Mouse (Mus musculus) olfactory bulb, adult 2 months (tissue): Measurements from ENCODE around the gene Ston2. TPM values are rescaled to one million over a fixed set of nuclear protein-coding genes. Genes with fewer than 3 reads are reported as not detected.
"Not testable (repeated sequence)": the region's sequence is repeated elsewhere in the genome, so short reads cannot be mapped to it uniquely, and the experiment has no call there.

Experiments used
- H3K27ac ChIP-seq: fragments of 200-500 bp; 2 replicates; pipeline ENCODE4 v1.5.1; 2012; ENCODE audit warnings: low read depth, low read length; ENCODE audit not compliant: insufficient read depth
- H3K4me1 ChIP-seq: fragments of 200-500 bp; 2 replicates; pipeline ENCODE4 v1.6.1; 2012; ENCODE audit warnings: low read length; ENCODE audit not compliant: control insufficient read depth, insufficient read depth
- H3K4me3 ChIP-seq: fragments of 200-500 bp; 2 replicates; pipeline ENCODE4 v1.5.1; 2012; ENCODE audit warnings: mild to moderate bottlenecking, low read depth, low read length, moderate library complexity; ENCODE audit not compliant: insufficient read depth
- CTCF ChIP-seq: fragments of 200-500 bp; IDR thresholded peaks from 2 replicates; pipeline ENCODE4 v1.5.1; 2012; ENCODE audit warnings: low read depth, mild to moderate bottlenecking, low read length, moderate library complexity; ENCODE audit not compliant: insufficient read depth
- POLR2A ChIP-seq: fragments of 200-500 bp; IDR thresholded peaks from 2 replicates; pipeline ENCODE4 v1.6.1; 2012; ENCODE audit warnings: mild to moderate bottlenecking, low read depth, low read length, moderate library complexity; ENCODE audit not compliant: insufficient read depth
- WGBS: fragments of 180-500 bp; shearing (Covaris S2); methylation state at CpG from one replicate; pipeline ENCODE4 v1.1.7; 2018; 5-methylcytosine and 5-hydroxymethylcytosine counted together
- polyA plus RNA-seq: library from polyadenylated mRNA; stranded (reverse); fragments of >200 nt; gene quantifications from 2 replicates; pipeline ENCODE4 v1.2.4, GENCODE M21; 2012; ENCODE audit warnings: low replicate concordance; ENCODE audit not compliant: missing spikeins, insufficient read depth, insufficient read length

The Ston2 gene
- polyA plus RNA-seq, 1 experiment: not detected

DNA sequence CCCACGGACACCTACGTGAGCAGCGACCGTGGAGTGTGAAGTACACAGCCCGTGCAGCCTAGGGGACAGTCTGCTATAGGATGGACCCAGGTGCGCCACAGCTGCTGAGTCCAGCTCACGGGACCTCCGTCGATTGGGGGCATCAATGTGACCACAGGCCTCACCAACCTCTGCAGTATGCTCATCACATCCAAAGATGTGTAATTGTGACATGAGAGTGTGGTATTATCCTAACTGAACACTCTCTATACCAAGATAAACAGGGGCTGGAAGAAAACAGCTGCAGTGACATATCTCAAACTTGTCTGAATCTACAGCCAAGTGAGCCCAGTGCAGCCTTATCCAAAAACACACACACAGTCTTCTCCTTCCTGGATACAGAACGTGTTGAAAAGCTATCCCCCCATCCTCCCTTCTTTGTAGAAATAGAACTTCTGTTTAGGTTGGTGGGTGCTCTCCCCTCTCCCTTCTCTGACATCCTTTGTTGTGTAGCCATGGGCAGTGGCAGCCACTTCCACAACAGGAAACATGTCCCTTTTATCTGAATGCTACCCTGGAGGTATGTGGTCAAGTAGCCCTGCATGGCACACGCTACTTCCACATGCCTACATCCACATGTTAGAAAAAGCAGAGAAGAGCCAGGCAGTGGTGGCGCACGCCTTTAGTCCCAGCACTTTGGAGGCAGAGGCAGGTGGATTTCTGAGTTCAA is 30.2 kb downstream of the Ston2 start:
- Histone ChIP-seq H3K4me3 (no peak overlapping the region), H3K27ac (no peak overlapping the region), H3K4me1 (no peaks in the 10 kb centered on the region)
- WGBS: 94% methylated on average over 13 of the region's 13 CpGs
- TF ChIP-seq POLR2A: no peak
- TF ChIP-seq CTCF: no peak

GRCm38 (mm10) chr12:91756562-91757166 is 31.5 kb downstream of the Ston2 start:
- no peak for TF ChIP-seq CTCF
- no peak for TF ChIP-seq POLR2A
- no peaks in the 10 kb centered on the region for H3K4me1 ChIP-seq
- no peak overlapping the region for H3K27ac ChIP-seq
- no peak overlapping the region for H3K4me3 ChIP-seq
- WGBS: 76% methylated on average over 5 of the region's 5 CpGs

DNA sequence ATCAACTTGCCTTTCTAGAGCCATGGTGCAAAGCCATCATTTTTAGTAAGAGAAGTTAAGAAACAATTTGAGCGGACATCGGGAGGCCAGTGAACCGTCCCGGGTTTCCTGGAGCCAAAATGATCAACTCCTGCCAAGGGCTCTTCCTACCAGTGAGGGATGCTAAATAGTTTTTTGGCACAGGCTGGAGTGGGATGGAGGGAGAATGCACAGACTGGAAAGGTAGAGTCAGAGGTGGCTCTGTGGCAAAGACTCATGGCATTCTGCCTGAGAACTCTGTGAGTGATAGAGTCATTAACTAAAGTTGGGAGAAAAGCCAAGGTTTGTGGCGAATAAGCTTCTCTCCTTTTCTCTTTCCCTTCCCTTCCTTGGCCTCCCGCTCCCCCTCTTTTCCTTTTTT is 33.6 kb downstream of the Ston2 start:
- Histone ChIP-seq H3K27ac (no peak overlapping the region), H3K4me1 (peaks cover 3% of the 10 kb centered on the region), H3K4me3 (no peak overlapping the region)
- 54% methylated on average over 6 of the region's 6 CpGs for WGBS
- TF ChIP-seq POLR2A: no peak

- Histone ChIP-seq H3K4me3 (no peak overlapping the region), H3K4me1 (peaks cover 12% of the 10 kb centered on the region), H3K27ac (no peak overlapping the region)
- no peak for TF ChIP-seq POLR2A
- no peak for TF ChIP-seq CTCF
- 95% methylated on average over 5 of the region's 5 CpGs for WGBS
Observed at GRCm38 (mm10) chr12:91752711-91753110, 35.5 kb downstream of the Ston2 start.

- H3K27ac ChIP-seq: no peak overlapping the region
- TF ChIP-seq CTCF: no peak
- TF ChIP-seq POLR2A: no peak
- WGBS: 93% methylated on average over 13 of the region's 13 CpGs
- peaks cover 17% of the 10 kb centered on the region for H3K4me1 ChIP-seq
- no peak overlapping the region for H3K4me3 ChIP-seq
Observed at GRCm38 (mm10) chr12:91751893-91752597, 36.1 kb downstream of the Ston2 start.

- Histone ChIP-seq H3K4me1 (peaks cover 23% of the 10 kb centered on the region), H3K4me3 (no peak overlapping the region), H3K27ac (peak overlapping the region; percentile 90)
- WGBS: 45% methylated on average over 11 of the region's 11 CpGs
- TF ChIP-seq POLR2A: no peak
- TF ChIP-seq CTCF: no peak
Observed at GRCm38 (mm10) chr12:91749543-91750184, 38.5 kb downstream of the Ston2 start.

DNA sequence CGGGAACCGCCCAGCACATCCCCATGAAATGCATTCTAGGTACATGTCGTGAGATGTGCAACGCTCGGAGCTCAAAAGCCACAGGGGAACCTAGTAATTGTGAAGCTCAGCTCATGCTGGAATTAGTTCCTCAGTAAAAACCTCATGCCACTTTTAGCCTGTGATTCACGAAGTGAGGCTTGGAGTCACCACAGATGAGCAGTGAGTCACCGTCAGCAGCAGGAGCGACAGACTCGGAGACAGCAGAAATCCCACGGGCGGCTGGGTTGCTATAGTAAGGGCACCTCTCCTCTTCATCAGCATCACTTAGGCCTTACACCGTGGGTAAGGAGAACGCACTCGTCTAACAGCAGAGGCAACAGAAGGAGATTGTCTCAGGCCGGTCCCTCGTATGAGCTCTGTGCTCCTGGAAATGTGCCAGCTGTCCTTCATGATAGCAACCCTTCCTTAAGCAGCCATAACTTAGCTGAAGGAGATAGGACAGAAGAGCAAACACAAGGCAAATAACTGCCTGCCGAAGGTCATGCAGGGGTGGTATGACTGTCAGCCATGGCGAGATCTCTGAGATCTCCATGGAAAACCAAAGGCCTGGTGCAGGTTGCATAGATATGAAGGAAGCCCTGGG is 39.8 kb downstream of the Ston2 start:
- TF ChIP-seq CTCF (no peak), POLR2A (no peak)
- WGBS: 32% methylated on average over 18 of the region's 18 CpGs
- peak overlapping the region; percentile 91 for H3K27ac ChIP-seq
- peaks cover 23% of the 10 kb centered on the region for H3K4me1 ChIP-seq
- no peak overlapping the region for H3K4me3 ChIP-seq

GRCm38 (mm10) chr12:91746839-91747238 is 41.3 kb downstream of the Ston2 start:
- not testable (repeated sequence) for H3K27ac ChIP-seq, H3K4me3 ChIP-seq
- WGBS: 97% methylated on average over 5 of the region's 5 CpGs
- peaks cover 23% of the 10 kb centered on the region for H3K4me1 ChIP-seq
